Mouse (Mus musculus) T-helper 17 cell (primary cell): ENCODE measurements around the gene P3h4.

Experiments used
- in situ Hi-C, 2 experiments: fragments of 300-600 bp; cut with MboI, MseI; formaldehyde crosslinking; loops; 1 replicate in 1 of 2; 2 replicates in 1 of 2; pipeline ENCODE4 v1.15.1; 2025; ENCODE audit warnings: high pct_unique_total_duplicates in 2 of 2

The P3h4 gene

GRCm38 (mm10) chr11:100414021-100414913 lies at the start of gene P3h4:
Gene P3h4 (minus strand): TSS chr11:100414836.
- in situ Hi-C loops: no loop called here

GRCm38 (mm10) chr11:100462699-100463098 lies 48.1 kb upstream of the P3h4 start:
- in situ Hi-C loops: no loop called here

- in situ Hi-C loops: no loop called here
Measured at GRCm38 (mm10) chr11:100457711-100458110, 43.1 kb upstream of the P3h4 start.

GRCm38 (mm10) chr11:100457247-100457646 lies 42.6 kb upstream of the P3h4 start:
- in situ Hi-C loops: no loop called here

- in situ Hi-C loops: no loop called here
Measured at GRCm38 (mm10) chr11:100442625-100443024, 28.0 kb upstream of the P3h4 start.

- in situ Hi-C loops: no loop called here
Measured at GRCm38 (mm10) chr11:100441797-100442196, 27.2 kb upstream of the P3h4 start, which contains the start of the genes Nt5c3b and Klhl10. Gene Nt5c3b (minus strand): TSS chr11:100441808. Gene Klhl10 (plus strand): TSS chr11:100441917.

GRCm38 (mm10) chr11:100440691-100441522 lies 26.3 kb upstream of the P3h4 start:
- in situ Hi-C loops: no loop called here

- in situ Hi-C loops: no loop called here
Measured at GRCm38 (mm10) chr11:100437901-100438300, 23.3 kb upstream of the P3h4 start.

GRCm38 (mm10) chr11:100435678-100436246 lies 21.1 kb upstream of the P3h4 start:
- in situ Hi-C loops: no loop called here

GRCm38 (mm10) chr11:100432002-100432401 lies 17.4 kb upstream of the P3h4 start:
- in situ Hi-C loops: no loop called here

- in situ Hi-C loops: no loop called here
Measured at GRCm38 (mm10) chr11:100430052-100430451, 15.4 kb upstream of the P3h4 start.

- in situ Hi-C loops: no loop called here
Measured at GRCm38 (mm10) chr11:100428612-100429199, 14.1 kb upstream of the P3h4 start.

- in situ Hi-C loops: no loop called here
Measured at GRCm38 (mm10) chr11:100426820-100427219, 12.2 kb upstream of the P3h4 start.

- in situ Hi-C loops: no loop called here
Measured at GRCm38 (mm10) chr11:100425851-100426250, 11.2 kb upstream of the P3h4 start.

GRCm38 (mm10) chr11:100423836-100424235 lies 9.2 kb upstream of the P3h4 start:
- in situ Hi-C loops: no loop called here

GRCm38 (mm10) chr11:100421537-100421936 lies 6.9 kb upstream of the P3h4 start:
- in situ Hi-C loops: no loop called here

GRCm38 (mm10) chr11:100414914-100415822 lies 532 bp upstream of the P3h4 start, which contains the start of gene Fkbp10:
Gene Fkbp10 (plus strand): TSS chr11:100415697.
- in situ Hi-C loops: no loop called here

GRCm38 (mm10) chr11:100413541-100413940 lies 1.1 kb downstream of the P3h4 start:
- in situ Hi-C loops: no loop called here

GRCm38 (mm10) chr11:100411736-100412135 lies 2.9 kb downstream of the P3h4 start:
- in situ Hi-C loops: no loop called here

- in situ Hi-C loops: no loop called here
Measured at GRCm38 (mm10) chr11:100409686-100410085, 5.0 kb downstream of the P3h4 start.
